Mouse (Mus musculus): ENCODE results near the gene Erv3.

DNA sequence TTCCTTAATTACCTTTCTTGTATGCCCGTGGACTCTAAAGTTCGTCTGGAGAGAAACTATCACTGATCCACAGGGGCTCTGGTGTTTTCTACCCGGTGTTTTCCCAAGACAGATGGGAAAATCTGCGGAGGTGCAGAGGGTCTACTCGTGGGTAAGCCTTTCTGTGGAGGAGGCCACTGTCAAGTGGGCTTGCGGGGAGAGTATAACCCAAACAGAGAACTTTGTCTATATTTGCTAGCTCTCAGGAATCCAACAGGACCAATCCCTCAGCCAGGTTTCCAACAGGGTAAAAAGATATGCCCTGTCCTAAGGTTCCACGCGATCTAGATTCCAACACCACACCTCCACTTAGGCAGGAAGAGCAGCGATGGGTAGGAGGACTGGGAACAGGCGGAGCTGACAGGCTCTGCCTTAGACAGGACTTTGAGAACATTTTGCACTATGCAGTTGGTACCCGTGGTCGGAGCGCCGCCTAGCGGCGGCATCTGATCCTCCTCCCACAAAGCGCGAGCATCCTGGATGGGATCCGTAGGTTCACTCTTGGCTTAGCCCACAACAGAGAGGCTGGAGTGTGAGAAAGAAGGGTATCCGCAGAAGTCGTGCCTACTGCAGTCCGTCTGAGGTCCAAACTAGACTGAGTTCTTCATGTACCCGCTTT lies 46.9 kb downstream of the Erv3 start:
- peak; percentile 73 for TF ChIP-seq CTCF (conservative IDR thresholded peaks at IDR 0.05; ENCODE audit: insufficient read depth, insufficient read length, low read depth, low read length)
- TF ChIP-seq POLR2A (IDR thresholded peaks at IDR 0.05; ENCODE audit: low read depth, low read length), result no peak
